Mouse (Mus musculus): Measurements from ENCODE around the gene Gal3st2c. TPM values are rescaled to one million over a fixed set of nuclear protein-coding genes. Genes with fewer than 3 reads are reported as not detected.
"Not testable (repeated sequence)": the region's sequence is repeated elsewhere in the genome, so short reads cannot be mapped to it uniquely, and the experiment has no call there.

The Gal3st2c gene
- total RNA-seq (2014; rRNA removed; ENCODE audit: low replicate concordance) = 0.43 and 0.99 TPM in 2 replicates
- 0.14 and 0.19 TPM in 2 replicates for polyA plus RNA-seq (2015; fragmentation: Nextera tagmentation; extraction: Ambion mirVana)

GRCm38 (mm10) chr1:93990209-93990608 lies at the start of gene Gal3st2c:
Gene Gal3st2c, plus strand, starts transcription at chr1:93990509.
- not testable (repeated sequence) for ATAC-seq (ENCODE audit: insufficient read depth, low read depth); H3K9me3 ChIP-seq (replicated peaks; ENCODE audit: control insufficient read depth, low read length); H3K9ac ChIP-seq (replicated peaks; ENCODE audit: low read depth, low read length); DNase-seq (ENCODE audit: low spot score); H3K36me3 ChIP-seq (replicated peaks; ENCODE audit: control insufficient read depth, insufficient read depth, low read length); H3K4me1 ChIP-seq (ENCODE audit: control insufficient read depth, insufficient read depth); H3K27ac ChIP-seq (ENCODE audit: low read depth); H3K4me3 ChIP-seq (ENCODE audit: low read depth, low read length); H3K27me3 ChIP-seq (ENCODE audit: control insufficient read depth, insufficient read depth, low read length); H3K4me2 ChIP-seq (ENCODE audit: low read depth, low read length)
- WGBS = 84% methylated on average over 7 of the region's 8 CpGs

GRCm38 (mm10) chr1:93949087-93949486 lies 41.2 kb upstream of the Gal3st2c start:
- not testable (repeated sequence) for H3K4me1 ChIP-seq (ENCODE audit: control insufficient read depth, insufficient read depth); H3K27me3 ChIP-seq (ENCODE audit: control insufficient read depth, insufficient read depth, low read length); H3K4me3 ChIP-seq (ENCODE audit: low read depth, low read length); H3K9me3 ChIP-seq (replicated peaks; ENCODE audit: control insufficient read depth, low read length); H3K36me3 ChIP-seq (replicated peaks; ENCODE audit: control insufficient read depth, insufficient read depth, low read length); H3K27ac ChIP-seq (ENCODE audit: low read depth); H3K4me2 ChIP-seq (ENCODE audit: low read depth, low read length); DNase-seq (ENCODE audit: low spot score); H3K9ac ChIP-seq (replicated peaks; ENCODE audit: low read depth, low read length)
- WGBS = no CpG with 5 or more reads among the region's 11 CpGs
- ATAC-seq (ENCODE audit: insufficient read depth, low read depth) = peak; percentile 75

- not testable (repeated sequence) for H3K9me3 ChIP-seq (replicated peaks; ENCODE audit: control insufficient read depth, low read length); H3K36me3 ChIP-seq (replicated peaks; ENCODE audit: control insufficient read depth, insufficient read depth, low read length); H3K4me1 ChIP-seq (ENCODE audit: control insufficient read depth, insufficient read depth); H3K4me2 ChIP-seq (ENCODE audit: low read depth, low read length); DNase-seq (ENCODE audit: low spot score); H3K27me3 ChIP-seq (ENCODE audit: control insufficient read depth, insufficient read depth, low read length); H3K27ac ChIP-seq (ENCODE audit: low read depth); H3K9ac ChIP-seq (replicated peaks; ENCODE audit: low read depth, low read length); H3K4me3 ChIP-seq (ENCODE audit: low read depth, low read length)
- ATAC-seq (ENCODE audit: insufficient read depth, low read depth) = peak; percentile 47; the same call in 1 of the 2 replicates
- no CpG with 5 or more reads among the region's 1 CpGs for WGBS
Measured at GRCm38 (mm10) chr1:93966489-93966888, 23.8 kb upstream of the Gal3st2c start.

- DNase-seq (ENCODE audit: low spot score); H3K4me1 ChIP-seq (ENCODE audit: control insufficient read depth, insufficient read depth); H3K4me3 ChIP-seq (ENCODE audit: low read depth, low read length); ATAC-seq (ENCODE audit: insufficient read depth, low read depth); H3K9ac ChIP-seq (replicated peaks; ENCODE audit: low read depth, low read length); H3K27ac ChIP-seq (ENCODE audit: low read depth); H3K4me2 ChIP-seq (ENCODE audit: low read depth, low read length); H3K36me3 ChIP-seq (replicated peaks; ENCODE audit: control insufficient read depth, insufficient read depth, low read length); H3K9me3 ChIP-seq (replicated peaks; ENCODE audit: control insufficient read depth, low read length); H3K27me3 ChIP-seq (ENCODE audit: control insufficient read depth, insufficient read depth, low read length): not testable (repeated sequence)
- 18% methylated on average over 3 of the region's 5 CpGs for WGBS
Measured at GRCm38 (mm10) chr1:93970380-93970779, 19.9 kb upstream of the Gal3st2c start.

- not testable (repeated sequence) for ATAC-seq (ENCODE audit: insufficient read depth, low read depth); H3K9ac ChIP-seq (replicated peaks; ENCODE audit: low read depth, low read length); H3K4me3 ChIP-seq (ENCODE audit: low read depth, low read length); H3K4me1 ChIP-seq (ENCODE audit: control insufficient read depth, insufficient read depth); H3K27ac ChIP-seq (ENCODE audit: low read depth); DNase-seq (ENCODE audit: low spot score); H3K9me3 ChIP-seq (replicated peaks; ENCODE audit: control insufficient read depth, low read length); H3K4me2 ChIP-seq (ENCODE audit: low read depth, low read length); H3K36me3 ChIP-seq (replicated peaks; ENCODE audit: control insufficient read depth, insufficient read depth, low read length); H3K27me3 ChIP-seq (ENCODE audit: control insufficient read depth, insufficient read depth, low read length)
- WGBS = no CpG with 5 or more reads among the region's 4 CpGs
Measured at GRCm38 (mm10) chr1:93970797-93971196, 19.5 kb upstream of the Gal3st2c start.

- H3K36me3 ChIP-seq (replicated peaks; ENCODE audit: control insufficient read depth, insufficient read depth, low read length); H3K27me3 ChIP-seq (ENCODE audit: control insufficient read depth, insufficient read depth, low read length); DNase-seq (ENCODE audit: low spot score); H3K9me3 ChIP-seq (replicated peaks; ENCODE audit: control insufficient read depth, low read length); H3K4me3 ChIP-seq (ENCODE audit: low read depth, low read length); H3K27ac ChIP-seq (ENCODE audit: low read depth); H3K9ac ChIP-seq (replicated peaks; ENCODE audit: low read depth, low read length); H3K4me1 ChIP-seq (ENCODE audit: control insufficient read depth, insufficient read depth); H3K4me2 ChIP-seq (ENCODE audit: low read depth, low read length): not testable (repeated sequence)
- ATAC-seq (ENCODE audit: insufficient read depth, low read depth) = peak; percentile 85
- WGBS = 0% methylated on average over 1 of the region's 4 CpGs
Measured at GRCm38 (mm10) chr1:93975764-93976163, 14.5 kb upstream of the Gal3st2c start.

GRCm38 (mm10) chr1:93978287-93978686 lies 12.0 kb upstream of the Gal3st2c start:
- H3K4me3 ChIP-seq (ENCODE audit: low read depth, low read length); H3K9me3 ChIP-seq (replicated peaks; ENCODE audit: control insufficient read depth, low read length); H3K9ac ChIP-seq (replicated peaks; ENCODE audit: low read depth, low read length); H3K4me2 ChIP-seq (ENCODE audit: low read depth, low read length); H3K36me3 ChIP-seq (replicated peaks; ENCODE audit: control insufficient read depth, insufficient read depth, low read length); DNase-seq (ENCODE audit: low spot score); H3K27me3 ChIP-seq (ENCODE audit: control insufficient read depth, insufficient read depth, low read length); H3K4me1 ChIP-seq (ENCODE audit: control insufficient read depth, insufficient read depth); H3K27ac ChIP-seq (ENCODE audit: low read depth); ATAC-seq (ENCODE audit: insufficient read depth, low read depth): not testable (repeated sequence)
- no CpG with 5 or more reads among the region's 7 CpGs for WGBS

- H3K9ac ChIP-seq (replicated peaks; ENCODE audit: low read depth, low read length); H3K36me3 ChIP-seq (replicated peaks; ENCODE audit: control insufficient read depth, insufficient read depth, low read length); H3K4me1 ChIP-seq (ENCODE audit: control insufficient read depth, insufficient read depth); H3K9me3 ChIP-seq (replicated peaks; ENCODE audit: control insufficient read depth, low read length); H3K4me3 ChIP-seq (ENCODE audit: low read depth, low read length); H3K27me3 ChIP-seq (ENCODE audit: control insufficient read depth, insufficient read depth, low read length); DNase-seq (ENCODE audit: low spot score); H3K27ac ChIP-seq (ENCODE audit: low read depth); H3K4me2 ChIP-seq (ENCODE audit: low read depth, low read length): not testable (repeated sequence)
- WGBS = no CpG with 5 or more reads among the region's 2 CpGs
- ATAC-seq (ENCODE audit: insufficient read depth, low read depth) = peak; percentile 49; the same call in 1 of the 2 replicates
Measured at GRCm38 (mm10) chr1:93980932-93981331, 9.4 kb upstream of the Gal3st2c start.

Measured in heart, postnatal 0 days (tissue).